Mouse (Mus musculus) left cerebral cortex, postnatal 10 days (tissue): Measurements from ENCODE around the gene Gm10961. TPM values are rescaled to one million over a fixed set of nuclear protein-coding genes. Genes with fewer than 3 reads are reported as not detected.

Source experiments
- DNase-seq, 2 experiments: peaks; one replicate each; pipeline ENCODE4 v3.0.0; 2021 to 2022; ENCODE audit warnings: low spot score in 2 of 2, mixed read lengths in 1 of 2; ENCODE audit errors: extremely low spot score in 1 of 2
- intact Hi-C: fragments of 180-260 bp; cut with DNase I; formaldehyde crosslinking; loops from one replicate; pipeline ENCODE4 v1.15.1; 2025
- total RNA-seq, 2 experiments: library from RNA; stranded (reverse); gene quantifications; 2 replicates each; pipeline ENCODE4 v1.2.3; 2021

Gene Gm10961
- total RNA-seq, 2 experiments from 2014 or later, result not detected

DNA sequence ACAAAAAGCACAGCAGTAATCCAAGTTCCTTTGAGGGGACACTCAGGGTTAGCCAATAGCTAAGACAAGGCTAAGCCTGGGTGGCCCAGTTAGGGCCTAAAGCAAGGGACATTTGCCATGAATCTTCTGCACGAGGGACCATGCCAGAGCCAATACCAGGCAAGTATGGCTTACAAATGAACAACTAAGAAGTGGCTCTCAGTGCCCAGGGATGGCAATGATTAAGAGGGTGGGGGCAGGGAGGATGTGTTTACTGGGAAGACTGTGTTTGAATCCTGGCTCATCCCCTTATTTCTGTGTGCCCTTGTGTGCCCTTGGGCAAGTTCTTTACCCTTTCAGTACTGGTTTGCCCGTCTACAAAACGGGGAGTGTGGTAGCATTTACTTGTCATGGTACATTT is 21.7 kb upstream of the Gm10961 start:
- no peak for DNase-seq
- intact Hi-C loops, result loop anchor here (10.0 kb wide), 1 partner anchor 255 kb away; no protein-coding TSS in a partner anchor

DNA sequence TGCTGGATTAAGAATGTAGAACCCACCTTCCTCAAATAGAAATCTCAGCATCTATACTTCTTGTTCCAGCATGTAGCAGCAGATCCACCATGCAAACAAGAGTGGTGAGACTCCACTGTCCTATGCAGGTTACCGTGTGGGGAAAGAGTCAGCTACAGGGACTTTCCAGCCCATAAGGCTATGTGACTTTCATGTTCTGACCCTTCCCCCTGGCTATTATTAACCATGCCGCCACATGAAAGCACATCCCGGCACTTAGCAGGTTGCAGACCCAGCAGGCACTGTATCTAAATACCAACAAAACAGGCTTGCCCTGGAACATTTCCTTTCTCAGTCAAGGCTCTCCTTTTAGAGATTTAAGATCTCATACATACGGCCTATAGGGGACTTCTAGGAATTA is 19.7 kb upstream of the Gm10961 start:
- no peak for DNase-seq
- intact Hi-C loops, result no loop called here

DNA sequence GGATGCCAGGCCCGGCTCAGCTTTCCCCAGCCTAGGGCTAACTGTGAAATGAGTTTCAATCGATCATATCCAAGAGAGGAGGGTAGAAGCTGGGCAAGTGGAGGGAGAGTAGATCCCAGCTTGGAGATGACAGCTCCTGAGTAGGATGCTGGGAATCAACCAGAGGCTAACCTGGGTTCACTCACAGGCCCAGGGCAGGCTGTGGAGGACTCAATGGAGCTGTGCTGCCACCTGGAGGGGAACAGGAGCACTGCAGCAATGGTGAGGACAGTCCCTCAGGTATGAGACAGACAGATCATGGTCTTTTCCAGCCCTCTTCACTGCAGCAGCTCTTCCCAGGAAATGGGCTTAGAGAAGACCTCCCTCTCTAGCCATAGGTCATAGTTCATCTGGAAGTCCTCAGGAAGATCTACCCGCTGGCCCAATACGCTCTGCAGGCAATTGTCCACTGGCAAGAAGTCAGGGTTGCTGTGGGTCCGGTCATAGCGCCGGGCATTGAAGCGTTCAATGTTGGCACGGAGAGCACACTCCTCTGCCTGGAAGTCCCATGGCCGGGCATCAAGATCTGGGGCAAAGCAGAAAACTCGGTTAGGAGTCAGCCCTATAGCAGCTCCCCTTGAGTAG is 18.1 kb upstream of the Gm10961 start:
- intact Hi-C loops, result no loop called here
- DNase-seq, result peak in 1 of 2 experiments; percentile 76

DNA sequence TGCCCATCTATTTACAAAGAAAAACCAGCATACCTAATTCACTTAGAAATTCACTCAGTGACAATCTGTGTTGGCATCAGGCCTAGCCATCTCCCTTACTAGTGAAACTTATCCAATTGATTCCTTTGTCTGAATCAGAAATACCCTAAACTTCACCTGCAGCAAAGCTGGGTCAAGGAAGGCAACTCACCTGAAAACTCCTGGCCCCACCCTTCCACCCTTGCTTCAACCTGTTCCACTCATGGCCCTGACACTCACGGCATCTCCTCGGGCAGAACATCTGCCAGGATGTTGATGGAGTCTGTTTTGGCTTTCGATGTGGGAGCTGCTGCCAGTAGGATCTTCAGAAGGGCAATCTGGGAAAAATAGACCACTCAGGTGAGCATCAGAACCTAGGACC is 13.3 kb upstream of the Gm10961 start:
- no peak for DNase-seq
- intact Hi-C loops, result no loop called here

DNA sequence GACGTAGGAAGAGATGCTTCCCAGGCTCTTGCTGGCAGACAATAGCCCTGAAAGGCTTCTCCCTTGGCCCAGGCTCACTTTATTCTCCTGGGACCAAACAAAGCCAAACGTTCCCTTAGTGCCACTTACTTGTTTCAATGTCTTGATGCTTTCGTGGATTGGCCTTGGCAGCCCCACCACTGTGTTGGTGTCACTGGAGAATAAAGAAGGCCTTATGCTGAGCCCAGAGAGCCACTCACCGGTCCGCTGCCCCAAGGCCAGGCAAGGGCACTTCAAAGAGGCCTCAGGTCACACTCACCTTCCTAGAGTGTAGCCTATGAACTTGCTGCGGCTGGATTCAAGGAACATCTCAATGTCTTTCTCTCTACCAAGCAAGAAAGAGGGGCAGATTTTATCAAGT is 11.2 kb upstream of the Gm10961 start:
- no peak for DNase-seq
- intact Hi-C loops, result loop anchor here (5.0 kb wide), 1 partner anchor 42 kb away; no protein-coding TSS in a partner anchor

DNA sequence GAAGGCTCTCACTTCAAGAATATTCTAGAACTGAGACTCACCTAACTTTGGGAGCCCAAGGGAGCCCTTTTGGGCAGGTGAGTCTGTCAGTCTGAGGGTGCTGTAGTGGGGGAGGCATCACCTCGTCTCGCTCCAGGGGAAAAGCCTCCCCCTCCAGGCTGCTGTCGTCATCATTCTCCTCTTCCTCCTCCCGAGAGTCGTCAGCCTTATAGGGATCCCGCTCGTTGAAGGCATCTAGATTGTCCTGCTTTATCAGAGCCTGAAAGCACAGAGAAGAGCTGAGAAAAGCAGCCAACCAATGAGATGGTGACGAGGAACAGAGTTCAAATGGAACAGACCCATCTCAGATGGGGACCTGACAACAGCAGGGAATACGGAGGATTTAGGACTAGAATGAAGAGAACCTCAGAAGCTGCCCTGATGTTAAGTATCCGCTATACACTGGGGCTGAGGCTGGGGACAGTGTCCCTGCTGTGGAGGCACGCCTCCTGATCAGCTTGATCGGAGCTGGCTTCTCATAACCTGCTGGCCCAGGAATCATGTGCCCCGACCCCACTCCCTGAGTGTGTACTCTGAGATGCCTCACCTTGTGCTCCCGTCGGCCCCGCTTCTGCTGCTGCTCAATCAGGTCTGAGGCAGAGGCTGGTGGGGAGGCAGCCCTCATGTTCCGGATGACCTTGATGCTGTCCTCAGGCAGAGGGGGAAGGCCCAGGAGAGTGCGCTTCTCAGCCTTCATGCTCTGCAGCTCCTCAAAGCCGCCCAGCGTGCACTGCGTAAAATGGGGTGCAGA is 9.6 kb upstream of the Gm10961 start:
- DNase-seq, result no peak
- intact Hi-C loops, result loop anchor here (5.0 kb wide), 1 partner anchor 41 kb away; no protein-coding TSS in a partner anchor

DNA sequence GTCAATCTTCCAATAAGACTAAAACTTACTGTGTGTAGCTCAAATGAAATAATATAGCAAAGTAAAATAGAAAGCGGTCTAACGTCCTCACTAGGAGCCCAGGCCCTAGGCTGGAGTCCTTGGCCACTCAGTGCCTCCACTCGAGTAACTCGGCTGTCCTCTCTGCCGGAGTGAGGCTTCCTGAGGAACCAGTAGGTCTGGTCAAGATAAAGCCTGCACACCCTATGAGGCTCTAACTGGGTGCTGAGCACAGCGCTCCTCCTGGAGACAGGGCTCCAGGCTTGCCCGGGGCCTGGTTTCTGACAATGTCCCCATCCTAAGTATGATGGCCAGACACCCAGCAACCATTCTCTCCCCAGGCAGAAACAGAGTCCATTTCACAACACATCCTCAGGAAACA is 8.6 kb upstream of the Gm10961 start:
- intact Hi-C loops, result loop anchor here (5.0 kb wide), 1 partner anchor 40 kb away; no protein-coding TSS in a partner anchor
- DNase-seq, result no peak

DNA sequence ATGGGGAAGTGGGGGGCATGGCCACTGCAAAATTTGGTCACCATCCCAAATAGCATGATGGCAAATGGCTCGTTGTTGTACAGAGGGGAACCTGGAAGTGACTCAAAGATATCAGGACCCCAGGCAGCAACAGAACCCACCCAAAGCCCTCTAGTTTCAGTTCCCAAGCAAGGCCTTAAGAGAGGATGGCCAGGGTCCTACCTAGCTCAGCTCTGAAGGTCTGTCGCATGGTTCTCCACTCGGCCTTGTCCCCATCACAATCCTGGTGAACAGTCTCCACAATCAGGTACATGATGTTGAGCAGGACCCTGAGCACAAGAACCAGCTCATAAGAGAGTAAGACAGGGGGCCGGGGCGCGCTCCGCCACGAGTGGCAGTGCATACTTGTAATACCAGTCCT is 6.7 kb upstream of the Gm10961 start:
- intact Hi-C loops, result loop anchor here (5.0 kb wide), 1 partner anchor 38 kb away; no protein-coding TSS in a partner anchor
- DNase-seq, result no peak

DNA sequence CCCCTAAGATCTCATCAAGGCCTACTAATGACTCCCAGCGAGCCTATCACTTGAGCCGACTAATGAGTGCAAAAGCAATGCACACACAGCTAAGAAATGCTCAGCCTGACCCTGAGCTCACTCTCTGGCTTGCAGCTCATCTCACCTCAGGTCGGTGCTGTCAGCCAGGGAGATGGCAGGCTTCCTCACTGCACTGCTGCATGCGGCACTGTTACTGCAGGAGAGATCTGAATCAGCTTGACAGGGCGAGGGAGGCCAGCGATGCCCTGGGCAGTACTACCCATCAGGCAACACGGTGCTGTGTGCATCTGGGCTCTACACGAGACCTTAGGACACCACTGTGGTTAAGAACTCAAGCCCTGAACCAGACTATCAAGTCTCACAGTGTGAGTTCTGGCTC is 5.6 kb upstream of the Gm10961 start:
- intact Hi-C loops, result no loop called here
- DNase-seq, result no peak

DNA sequence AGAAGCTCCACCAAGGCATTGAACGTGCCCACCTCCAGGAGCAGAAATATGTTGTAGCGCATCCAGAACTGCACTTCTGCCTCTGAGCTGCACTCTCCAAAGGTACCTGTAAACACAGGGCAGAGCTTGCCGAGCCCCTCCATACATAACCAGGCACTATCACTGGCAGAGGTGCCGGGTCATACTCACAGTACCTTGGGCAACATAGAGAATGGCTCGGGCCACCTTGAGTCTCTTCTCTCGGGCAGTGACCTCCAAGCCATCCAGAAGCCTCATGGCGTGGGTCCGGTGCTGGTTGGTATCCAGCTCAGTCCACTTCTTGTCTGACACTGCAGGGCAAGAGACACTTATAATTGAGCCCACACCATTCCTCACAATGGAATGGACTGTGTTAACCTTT is 4.4 kb upstream of the Gm10961 start:
- no peak for DNase-seq

DNA sequence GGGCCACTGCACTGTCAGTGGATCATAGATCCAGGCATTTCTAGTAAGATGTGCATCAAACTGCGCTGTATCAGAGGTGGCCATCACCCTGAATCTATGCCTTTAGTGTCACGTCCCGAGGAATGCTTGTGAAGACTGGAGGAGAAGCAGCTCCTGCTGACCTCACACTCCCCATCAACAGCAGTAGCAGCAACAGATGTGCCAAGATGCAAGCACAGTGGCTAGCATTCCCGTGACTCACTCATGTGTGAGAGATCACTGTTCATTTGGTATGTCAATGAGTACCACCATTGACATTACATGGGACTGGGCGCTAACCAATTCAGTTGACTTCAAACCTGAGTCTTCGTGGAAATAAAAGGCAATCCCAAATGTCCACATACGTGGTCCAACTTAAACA is 3.5 kb upstream of the Gm10961 start:
- intact Hi-C loops, result no loop called here
- no peak for DNase-seq

More for the DNA sequence above, 4.4 kb upstream of the Gm10961 start:
- intact Hi-C loops, result no loop called here

DNA sequence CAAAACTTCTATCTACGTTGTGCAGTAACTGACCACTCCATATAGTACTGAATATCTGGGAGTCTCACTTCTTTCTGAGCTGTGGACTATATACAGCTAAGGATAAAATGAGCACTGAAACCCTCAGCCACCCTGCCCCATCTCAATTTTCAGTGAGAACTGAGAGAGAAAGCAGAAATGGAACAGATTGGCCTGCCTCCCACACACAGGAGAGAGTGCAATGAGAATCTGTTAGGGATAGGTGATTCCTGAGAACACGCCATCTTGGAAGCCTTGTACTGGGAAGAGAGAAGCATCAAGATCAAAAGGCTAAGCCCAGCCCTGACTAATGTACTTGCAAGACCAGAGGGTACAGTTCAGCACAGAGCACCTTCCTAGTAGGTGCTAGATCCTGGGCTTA is 2.6 kb upstream of the Gm10961 start:
- no peak for DNase-seq
- intact Hi-C loops, result no loop called here

DNA sequence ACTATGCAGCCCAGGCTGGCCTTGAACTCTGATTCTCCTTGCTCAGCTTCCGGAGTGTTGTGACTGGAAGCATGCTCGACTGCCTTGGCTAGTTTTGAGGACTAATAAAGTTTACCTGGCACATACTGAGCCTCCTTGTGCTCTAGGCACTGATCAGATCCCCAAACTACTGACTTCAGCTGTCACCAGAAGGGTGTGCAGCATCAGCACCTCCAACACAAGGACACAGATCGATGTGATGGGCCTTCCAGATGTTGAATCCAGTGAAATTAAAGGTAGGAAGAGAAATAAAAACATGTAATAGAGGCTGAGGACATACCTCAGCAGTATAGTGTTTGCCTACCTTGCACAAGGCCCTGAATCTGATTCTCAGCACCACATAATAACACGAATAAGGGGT is 1.7 kb upstream of the Gm10961 start:
- no peak for DNase-seq
- intact Hi-C loops, result no loop called here

DNA sequence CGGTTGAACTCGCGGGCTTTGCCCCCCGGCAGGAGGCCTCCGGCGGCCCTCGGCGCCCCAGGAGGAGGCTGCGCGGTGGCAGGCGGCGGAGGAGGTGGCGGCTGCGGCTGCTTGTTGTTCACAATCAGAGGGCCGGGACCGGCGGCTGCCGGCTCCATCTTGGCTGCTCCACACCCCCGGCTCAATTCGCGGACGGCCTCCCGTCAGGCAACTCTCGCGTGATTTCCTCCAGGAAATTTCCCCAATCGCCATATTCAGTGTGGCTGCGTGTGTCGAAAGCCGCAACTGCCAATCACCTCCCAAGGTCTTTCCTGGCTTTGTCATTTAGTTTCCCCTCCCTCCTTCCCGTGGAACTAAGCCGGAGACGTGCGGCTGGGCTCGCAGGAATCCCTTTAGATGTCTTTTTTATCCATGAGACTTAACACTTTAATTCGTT is 419 bp downstream of the Gm10961 start, which contains the start of gene Strip1:
TSS of gene Strip1 (minus strand) at position 172 of the 436 bp plus-strand sequence.
- intact Hi-C loops, result no loop called here
- DNase-seq, result peak; percentile 95 to 96

DNA sequence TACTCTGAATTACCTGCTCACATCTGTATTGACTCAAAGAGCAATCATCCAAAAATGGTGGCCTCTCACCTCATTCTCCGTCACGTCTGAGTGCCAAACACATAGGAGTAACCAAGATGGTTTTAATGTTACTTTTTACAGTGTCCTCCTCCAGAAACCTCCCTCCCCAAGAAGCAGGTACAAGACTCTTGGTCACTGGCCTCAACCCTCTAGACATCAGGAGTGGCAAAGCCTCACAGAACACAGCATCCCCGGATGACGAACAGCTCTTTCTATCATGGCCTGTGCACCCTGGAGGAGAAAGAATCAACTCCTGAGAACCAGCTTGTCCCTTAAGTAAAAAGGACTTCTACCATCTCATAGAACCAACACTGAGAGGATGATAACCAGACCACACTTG is 1.7 kb downstream of the Gm10961 start:
- intact Hi-C loops, result no loop called here
- no peak for DNase-seq

DNA sequence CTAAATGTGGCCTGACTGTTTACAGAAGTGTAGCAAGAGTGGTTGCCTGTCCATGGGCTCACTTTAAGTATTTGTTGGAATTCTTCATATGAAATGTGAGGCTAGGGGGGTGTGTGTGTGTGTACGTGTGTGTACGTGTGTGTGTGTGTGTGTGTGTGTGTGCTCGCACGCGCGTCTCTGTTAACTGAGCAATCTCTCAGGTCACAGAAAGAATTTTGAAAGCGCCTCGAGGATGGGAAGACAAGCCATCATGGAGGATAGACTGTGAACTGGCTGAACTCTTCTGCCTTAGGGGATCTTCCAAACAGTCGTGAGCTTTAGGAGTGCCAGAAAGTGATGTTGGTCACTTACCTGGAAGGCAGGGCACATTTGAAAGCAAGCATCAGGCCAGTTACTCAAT is 2.8 kb downstream of the Gm10961 start:
- DNase-seq, result no peak
- intact Hi-C loops, result no loop called here

DNA sequence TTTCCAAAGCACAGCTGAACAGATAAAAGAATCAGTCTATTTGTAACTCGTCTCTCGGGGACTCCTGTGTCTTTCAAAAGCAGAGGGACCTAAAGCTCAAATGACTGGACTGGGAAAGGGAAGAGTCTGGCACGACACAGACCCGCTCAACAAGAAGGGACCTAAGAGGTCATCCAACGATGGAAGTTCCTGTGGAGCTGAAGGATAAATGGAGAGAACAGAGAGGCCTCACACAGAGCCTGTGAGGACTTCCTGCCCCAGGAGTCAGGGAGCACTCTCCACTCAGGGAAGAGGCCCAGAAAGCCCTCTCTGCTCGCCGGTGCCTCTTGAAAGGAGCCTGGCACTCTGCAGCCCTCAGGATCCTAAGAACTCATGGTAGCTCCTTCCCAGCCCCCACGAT is 4.7 kb downstream of the Gm10961 start:
- DNase-seq, result no peak
- intact Hi-C loops, result no loop called here

DNA sequence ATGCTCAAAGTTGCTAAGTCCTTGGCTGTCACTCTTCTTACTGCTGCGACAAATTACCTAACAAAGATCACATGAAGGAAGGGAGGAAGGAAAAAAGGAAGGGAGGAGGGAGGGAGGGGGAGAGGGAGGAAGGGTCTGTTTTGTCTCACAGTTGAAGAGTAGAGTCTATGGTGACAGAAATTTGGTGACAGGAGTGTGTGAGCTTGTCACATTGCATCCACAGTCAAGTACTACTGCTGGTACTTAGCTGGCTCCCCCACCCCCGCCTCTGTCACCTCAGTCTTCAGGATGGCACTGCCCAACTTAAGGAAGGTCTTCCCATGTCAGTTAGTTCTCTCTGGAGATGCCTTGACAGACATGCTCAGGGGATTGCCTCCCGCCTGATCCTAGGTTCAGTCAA is 5.1 kb downstream of the Gm10961 start:
- DNase-seq, result no peak
- intact Hi-C loops, result no loop called here

DNA sequence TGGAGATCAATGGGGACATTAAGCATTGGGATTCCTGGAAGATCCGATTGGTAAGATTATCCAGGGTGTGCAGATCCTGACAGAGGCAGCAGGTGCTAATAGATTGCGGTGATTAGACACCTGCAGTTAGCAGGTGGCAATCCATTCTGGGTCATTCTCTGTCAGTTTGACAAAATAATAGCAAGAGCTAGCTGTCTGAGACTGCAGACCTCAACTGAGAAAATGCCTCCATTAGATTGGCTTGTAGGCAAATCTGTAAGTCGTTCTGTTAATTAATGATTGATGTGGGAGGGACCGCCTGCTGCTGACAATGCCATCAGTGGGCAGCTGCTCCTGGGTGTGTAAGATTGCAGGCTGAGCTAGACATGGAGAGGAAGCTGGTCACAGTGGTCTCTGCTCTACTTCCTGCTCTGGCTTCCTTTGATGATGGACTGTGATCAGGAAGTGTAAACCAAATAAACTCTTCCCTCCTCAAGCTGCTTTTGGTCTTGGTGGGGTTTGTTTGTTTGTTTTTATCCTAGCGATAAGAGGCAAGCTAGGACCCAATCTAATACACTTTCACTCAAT is 6.6 kb downstream of the Gm10961 start:
- no peak for DNase-seq
- intact Hi-C loops, result no loop called here

DNA sequence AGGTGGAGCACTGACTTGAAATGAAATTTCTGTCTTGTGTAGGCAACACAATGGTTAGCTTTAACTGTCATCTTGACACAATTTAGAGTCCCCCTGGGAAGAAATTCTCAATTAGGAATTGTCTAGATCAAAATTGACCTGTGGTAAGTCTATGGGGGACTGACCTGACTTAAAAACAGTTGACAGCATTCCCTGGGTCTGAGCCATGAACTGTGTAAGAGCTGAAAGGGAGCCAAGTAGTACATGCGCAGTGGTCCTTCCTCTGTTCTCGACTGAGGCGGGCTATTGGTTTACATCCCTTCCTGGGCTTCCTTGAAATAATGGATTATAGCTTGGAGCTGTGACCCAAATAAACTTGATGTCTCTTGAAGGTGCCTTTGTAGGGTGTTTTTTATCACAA is 15.8 kb downstream of the Gm10961 start:
- no peak for DNase-seq
- intact Hi-C loops, result no loop called here
